Mouse (Mus musculus): Measurements from ENCODE around the gene Rbms2.
"Not testable (repeated sequence)": the region's sequence is repeated elsewhere in the genome, so short reads cannot be mapped to it uniquely, and the experiment has no call there.

Gene Rbms2

DNA sequence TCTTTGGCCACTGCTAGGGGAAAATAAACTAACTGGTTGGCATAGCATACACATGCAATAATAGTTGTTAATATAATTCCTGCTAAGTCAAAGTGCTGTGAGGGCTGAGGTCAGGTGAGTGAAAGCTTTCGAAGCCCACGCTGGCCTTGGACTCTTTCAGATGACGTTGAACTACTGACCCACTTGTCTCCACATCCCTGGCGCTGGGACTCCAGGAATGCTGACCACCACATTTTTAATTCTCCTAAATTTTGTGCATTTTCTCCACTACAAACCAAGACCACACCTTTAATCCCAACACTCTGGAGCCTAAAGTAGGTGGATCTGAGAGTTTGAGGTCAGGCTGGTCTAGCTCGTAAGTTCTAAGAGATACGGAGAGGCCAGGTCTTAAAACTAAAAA, 13.0 kb upstream of the Rbms2 start:
- no peak for DNase-seq (ENCODE audit: low spot score in 2 of 2)

GRCm38 (mm10) chr10:128192030-128192766, 12.1 kb upstream of the Rbms2 start:
- not testable (repeated sequence) for DNase-seq (ENCODE audit: low spot score in 2 of 2)

- DNase-seq (ENCODE audit: low spot score in 2 of 2) = no peak
These were observed 11.4 kb upstream of the Rbms2 start for GRCm38 (mm10) chr10:128191472-128191871.

DNA sequence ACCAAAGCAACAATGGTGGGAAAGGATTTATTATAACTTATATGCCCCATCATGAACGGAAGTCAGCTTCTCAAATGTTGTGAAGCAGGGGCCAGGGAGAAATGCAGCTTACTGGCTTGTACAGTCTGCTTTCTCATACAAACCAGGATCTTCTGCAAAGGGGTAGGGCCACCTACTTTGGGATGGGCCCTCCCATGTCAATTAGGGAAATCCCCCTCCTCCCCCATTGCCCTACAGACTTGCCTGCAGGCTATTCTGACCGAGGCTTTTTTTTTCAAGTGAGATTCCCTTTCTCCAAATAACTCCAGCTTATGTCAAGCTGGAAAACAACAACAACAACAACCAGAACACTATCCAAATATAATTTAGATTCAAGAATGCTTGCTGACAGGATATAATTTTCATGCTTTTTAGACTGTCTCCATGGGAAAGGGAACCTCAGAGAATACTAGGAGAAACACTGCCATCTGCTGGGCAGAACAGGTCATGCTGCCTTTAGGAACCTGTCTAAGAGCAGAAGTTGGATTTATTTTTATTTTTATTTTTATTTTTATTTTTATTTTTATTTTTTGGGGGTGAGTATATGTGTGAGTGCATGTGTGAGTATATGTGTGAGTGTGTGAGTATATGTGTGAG, 8.3 kb upstream of the Rbms2 start:
- peak; percentile 58 to 70 for DNase-seq (ENCODE audit: low spot score in 2 of 2)

GRCm38 (mm10) chr10:128187181-128187605, 7.1 kb upstream of the Rbms2 start:
- DNase-seq (ENCODE audit: low spot score in 2 of 2) = no peak

DNA sequence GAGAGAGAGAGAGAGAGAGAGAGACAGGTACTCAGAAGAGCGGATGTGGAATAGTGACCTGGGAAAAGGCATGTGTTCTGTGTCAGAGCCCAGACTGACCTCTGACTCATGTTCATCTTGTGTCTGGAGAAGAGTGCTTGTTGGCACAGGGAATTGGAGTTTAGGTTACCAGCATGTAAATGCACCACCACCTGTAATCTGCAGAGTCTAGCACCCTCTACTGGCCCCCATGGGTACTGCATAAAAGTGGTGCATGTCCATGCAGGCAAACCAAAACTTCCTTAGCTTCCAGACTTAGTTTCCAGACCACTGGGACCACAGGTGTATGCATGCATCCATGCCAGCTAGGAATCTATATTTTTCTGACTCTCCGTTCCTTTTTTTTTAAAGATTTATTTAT, 5.9 kb upstream of the Rbms2 start:
- DNase-seq (ENCODE audit: low spot score in 2 of 2) = peak; percentile 55 to 79

- DNase-seq (ENCODE audit: low spot score in 2 of 2) = no peak
These were observed 5.3 kb upstream of the Rbms2 start for GRCm38 (mm10) chr10:128185277-128185940.

DNA sequence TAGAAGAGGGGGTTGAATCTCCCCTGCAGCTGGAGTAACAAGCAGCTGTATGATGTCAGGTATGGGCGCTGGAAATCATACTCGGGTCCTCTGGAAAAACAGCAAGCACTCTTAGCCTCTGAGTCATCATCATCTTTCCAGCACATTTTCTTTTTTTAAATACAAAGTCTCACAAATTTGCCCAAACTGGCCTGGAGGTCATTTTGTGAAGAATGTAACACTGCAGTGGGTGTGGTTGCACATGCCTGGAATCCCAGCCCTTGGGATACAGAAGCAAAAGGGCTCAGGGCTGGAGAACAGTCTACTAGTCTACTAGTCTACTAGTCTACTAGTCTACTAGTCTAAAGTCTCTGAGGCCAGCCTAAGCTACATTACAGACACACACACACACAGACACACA, 4.2 kb upstream of the Rbms2 start:
- no peak for DNase-seq (ENCODE audit: low spot score in 2 of 2)

DNA sequence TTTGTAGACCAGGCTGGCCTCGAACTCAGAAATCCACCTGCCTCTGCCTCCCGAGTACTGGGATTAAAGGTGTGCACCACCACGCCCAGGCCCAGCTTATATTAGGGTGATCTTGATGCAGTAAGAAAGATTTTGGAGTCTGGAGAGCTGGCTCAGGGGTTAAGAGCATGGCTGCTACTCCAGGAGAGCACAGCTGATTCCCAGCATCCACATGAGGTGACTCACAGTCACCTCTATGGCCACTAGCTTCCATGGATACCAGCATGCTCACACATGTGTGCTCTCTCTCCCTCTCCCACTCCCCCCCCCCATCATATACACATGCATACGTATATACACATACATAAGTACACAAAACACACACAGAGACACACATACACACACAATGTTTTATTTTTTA, 2.8 kb downstream of the Rbms2 start:
- no peak for DNase-seq (ENCODE audit: low spot score in 2 of 2)

DNA sequence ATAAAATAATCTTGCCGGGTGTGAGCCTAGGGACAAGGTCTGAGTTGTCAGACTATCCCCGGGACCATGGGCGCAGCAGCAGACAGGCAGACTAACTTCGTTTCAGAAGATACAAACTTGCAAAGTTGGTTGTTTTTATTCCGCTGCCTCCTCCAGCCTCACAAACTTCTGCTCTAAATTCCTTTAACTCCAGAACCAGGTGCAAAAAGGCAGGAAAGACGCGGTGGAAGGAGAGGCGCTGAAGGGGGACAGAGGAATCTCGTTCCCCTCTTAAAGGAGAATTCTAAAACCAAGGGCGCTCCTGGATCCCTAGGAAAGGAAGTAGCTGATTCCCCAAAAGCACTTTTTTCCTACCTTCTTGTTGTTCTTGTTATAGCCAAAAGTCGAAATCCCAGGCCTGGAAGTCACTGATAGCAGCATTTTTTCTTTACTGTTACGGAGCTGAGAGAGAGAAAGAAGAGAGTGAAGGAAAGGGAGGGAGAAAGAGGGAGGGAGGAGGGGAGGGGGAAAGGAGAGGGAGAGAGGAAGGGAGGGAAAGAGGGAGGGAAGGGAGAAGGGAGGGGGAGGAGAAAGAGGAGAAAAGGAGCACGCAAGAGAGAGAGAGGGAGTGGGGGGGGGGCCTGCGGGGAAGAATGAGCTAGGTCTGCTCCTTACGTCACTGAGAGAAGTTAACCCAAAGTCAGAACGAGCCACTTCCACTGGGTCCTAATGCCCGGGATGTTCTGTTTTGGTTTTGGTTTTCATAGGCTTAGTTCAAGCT, 3.9 kb downstream of the Rbms2 start:
- DNase-seq (ENCODE audit: low spot score in 2 of 2) = peak in 1 of 2 experiments; percentile 36

DNA sequence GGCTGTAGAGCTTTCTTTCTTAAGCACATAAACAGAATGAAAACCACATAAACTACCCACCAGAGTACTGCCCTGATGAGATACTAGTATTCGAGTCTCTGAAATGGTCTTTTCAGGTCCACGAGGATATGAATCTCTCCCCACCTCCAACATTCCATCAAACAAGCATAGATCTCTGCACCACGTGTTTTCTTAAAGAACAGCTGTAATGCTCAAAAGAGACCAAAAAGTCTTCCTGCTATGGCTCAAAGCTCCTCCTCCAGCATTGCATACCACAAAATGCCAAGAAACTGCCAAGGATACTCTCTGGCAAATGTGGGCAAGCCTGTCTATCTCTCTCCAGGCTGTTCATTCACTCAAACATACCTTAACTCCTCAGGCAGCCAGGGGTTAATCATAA, 4.8 kb downstream of the Rbms2 start:
- no peak for DNase-seq (ENCODE audit: low spot score in 2 of 2)

DNA sequence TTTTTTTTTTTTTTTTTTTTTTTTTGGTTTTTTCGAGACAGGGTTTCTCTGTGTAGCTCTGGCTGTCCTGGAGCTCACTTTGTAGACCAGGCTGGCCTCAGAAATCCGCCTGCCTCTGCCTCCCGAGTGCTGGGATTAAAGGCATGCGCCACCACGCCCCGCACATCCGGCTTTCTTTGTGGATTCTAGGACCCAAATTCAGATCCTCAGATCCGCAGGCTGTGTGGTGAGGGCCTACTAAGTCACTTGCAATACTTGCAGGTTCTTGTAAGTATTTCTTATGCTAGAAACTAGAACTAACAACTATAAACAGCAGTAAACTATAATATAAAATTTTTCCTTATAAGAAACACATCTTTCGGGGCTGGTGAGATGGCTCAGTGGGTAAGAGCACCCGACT, 8.7 kb downstream of the Rbms2 start:
- not testable (repeated sequence) for DNase-seq (ENCODE audit: low spot score in 2 of 2)

DNA sequence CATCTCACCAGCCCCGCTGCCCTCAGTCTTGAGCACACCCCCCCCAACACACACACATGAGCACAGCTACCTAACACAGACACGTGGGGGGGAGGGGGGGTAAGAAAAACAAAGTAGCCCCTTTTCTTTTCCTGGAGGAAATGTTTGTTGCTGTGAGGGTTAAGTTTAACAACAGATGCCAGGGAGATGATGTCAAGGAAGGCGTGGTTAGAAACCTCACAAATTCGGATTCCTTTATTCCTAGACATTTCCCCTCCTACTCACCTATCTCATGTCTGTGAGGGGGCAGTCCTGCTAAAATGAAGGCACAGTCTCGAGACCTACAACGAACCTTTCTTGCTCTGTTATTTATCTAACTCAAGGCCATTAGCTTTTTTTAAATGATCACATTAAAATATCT, 13.0 kb downstream of the Rbms2 start:
- no peak for DNase-seq (ENCODE audit: low spot score in 2 of 2)

DNA sequence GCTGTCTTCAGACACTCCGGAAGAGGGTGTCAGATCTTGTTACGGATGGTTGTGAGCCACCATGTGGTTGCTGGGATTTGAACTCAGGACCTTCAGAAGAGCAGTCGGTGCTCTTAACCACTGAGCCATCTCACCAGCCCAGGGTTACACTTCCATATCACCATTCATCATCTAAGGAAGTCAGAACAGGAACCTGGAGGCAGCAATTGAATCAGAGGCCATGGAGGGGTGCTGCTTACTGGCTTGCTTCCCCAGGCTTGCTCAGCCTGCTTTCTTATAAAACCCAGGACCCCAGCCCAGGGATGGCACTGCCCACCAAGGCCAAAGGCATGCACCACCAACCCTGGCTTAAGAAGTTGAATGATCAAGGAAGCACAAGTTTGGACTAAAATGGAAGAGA, 14.4 kb downstream of the Rbms2 start:
- not testable (repeated sequence) for DNase-seq (ENCODE audit: low spot score in 2 of 2)

- no peak for DNase-seq (ENCODE audit: low spot score in 2 of 2)
These were observed 26.1 kb downstream of the Rbms2 start for GRCm38 (mm10) chr10:128153978-128154377.

DNA sequence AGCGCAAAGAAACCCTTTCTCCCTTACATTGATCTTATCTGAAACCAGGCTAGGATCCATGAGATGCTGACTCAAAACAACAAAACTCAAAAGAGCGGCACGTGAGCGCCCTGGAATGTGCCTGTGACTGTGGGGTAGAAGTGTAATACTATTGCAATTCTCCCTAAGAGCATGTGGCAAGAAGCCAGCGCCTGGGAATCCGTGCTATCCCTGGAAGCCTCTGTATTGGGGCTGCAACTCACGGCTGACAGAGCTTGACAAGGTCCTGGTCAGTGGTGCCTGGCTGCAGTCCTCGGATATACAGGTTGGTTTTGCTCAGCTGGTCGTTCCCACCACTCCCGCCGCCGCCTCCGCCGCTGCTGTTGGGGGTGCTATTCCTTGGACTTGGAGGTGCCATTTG, 29.2 kb downstream of the Rbms2 start:
- no peak for DNase-seq (ENCODE audit: low spot score in 2 of 2)

DNA sequence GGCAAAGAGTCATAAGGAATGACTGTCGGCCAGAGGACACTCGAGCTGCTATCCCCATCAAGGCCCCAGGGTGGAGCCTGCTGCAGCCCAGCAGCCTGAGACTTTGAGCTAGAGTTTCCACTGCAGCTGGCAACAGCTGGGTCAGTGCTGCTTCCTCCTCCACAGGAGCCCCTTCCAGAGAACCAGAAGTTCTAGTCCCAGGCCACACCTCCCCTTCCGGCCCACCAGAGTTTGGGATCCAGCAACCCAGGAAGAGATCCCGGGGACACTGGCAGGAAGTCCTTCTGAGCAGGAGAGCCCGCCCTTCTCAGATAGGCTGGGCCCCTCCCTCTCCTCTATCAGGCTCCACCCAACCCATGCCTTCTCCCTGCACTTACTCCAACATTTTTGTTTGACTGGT, 30.5 kb downstream of the Rbms2 start:
- DNase-seq (ENCODE audit: low spot score in 2 of 2) = peak in 1 of 2 experiments; percentile 12

- DNase-seq (ENCODE audit: low spot score in 2 of 2) = no peak
These were observed 31.2 kb downstream of the Rbms2 start for GRCm38 (mm10) chr10:128148789-128149365.

- DNase-seq (ENCODE audit: low spot score in 2 of 2) = no peak
These were observed 35.1 kb downstream of the Rbms2 start for GRCm38 (mm10) chr10:128144961-128145360.

GRCm38 (mm10) chr10:128143659-128144058, 36.4 kb downstream of the Rbms2 start:
- no peak for DNase-seq (ENCODE audit: low spot score in 2 of 2)

- no peak for DNase-seq (ENCODE audit: low spot score in 2 of 2)
These were observed 37.9 kb downstream of the Rbms2 start for GRCm38 (mm10) chr10:128142165-128142564.
